Mouse (Mus musculus) heart, postnatal 0 days (tissue): ENCODE measurements around the gene Igfbp6.

ENCODE experiments used
- CTCF ChIP-seq: IDR thresholded peaks from 2 replicates; pipeline ENCODE4 v1.5.1; 2016; ENCODE audit warnings: antibody characterized with exemption, control low read depth, low read depth
- EP300 ChIP-seq: IDR thresholded peaks from 2 replicates; pipeline ENCODE4 v1.6.1; 2016; ENCODE audit warnings: antibody characterized with exemption, low read depth

- TF ChIP-seq CTCF (no peak), EP300 (no peak)
Measured at GRCm38 (mm10) chr15:102167620-102168021, 23.5 kb downstream of the Igfbp6 start.
